Mouse (Mus musculus): ENCODE data around the gene Aimp2. TPM values are rescaled to one million over a fixed set of nuclear protein-coding genes. Genes with fewer than 3 reads are reported as not detected.

Aimp2 gene
- 92.4 and 94.6 TPM in 2 replicates for polyA plus RNA-seq (2015; fragmentation: Nextera tagmentation; extraction: Ambion mirVana)

GRCm38 (mm10) chr5:143909417-143910400, at the start of gene Aimp2, which contains the start of gene Pms2:
Aimp2 (minus strand) TSS chr5:143909847.
Pms2 (plus strand) TSS chr5:143909964.
- Histone ChIP-seq H3K27me3 (replicated peaks; ENCODE audit: control insufficient read depth, insufficient read depth, low read length) (no peaks in the 10 kb centered on the region), H3K27ac (ENCODE audit: low read depth, low read length) (peak within 1 kb of the TSS; percentile 88), H3K4me1 (ENCODE audit: control insufficient read depth, insufficient read depth, low read depth, low read length) (peaks cover 24% of the 10 kb centered on the region), H3K4me3 (ENCODE audit: low read length) (peak within 1 kb of the TSS; percentile 81), H3K9me3 (ENCODE audit: control insufficient read depth, low read length) (no peaks in the 10 kb centered on the region), H3K36me3 (ENCODE audit: control insufficient read depth, insufficient read depth, low read length) (peaks cover 4% of the 10 kb centered on the region; the same call in 1 of the 2 replicates), H3K4me2 (ENCODE audit: low read length) (peak within 1 kb of the TSS; percentile 85), H3K9ac (ENCODE audit: low read depth, low read length) (peak within 1 kb of the TSS; percentile 73)
- under 1% methylated on average over 69 of the region's 70 CpGs for WGBS
- ATAC-seq: peak; percentile 99

- 96% methylated on average over 6 of the region's 6 CpGs for WGBS
- peaks cover 5% of the 10 kb centered on the region; the same call in 1 of the 2 replicates for H3K36me3 ChIP-seq (ENCODE audit: control insufficient read depth, insufficient read depth, low read length)
- no peak overlapping the region for H3K4me3 ChIP-seq (ENCODE audit: low read length)
- H3K9me3 ChIP-seq (ENCODE audit: control insufficient read depth, low read length): no peaks in the 10 kb centered on the region; the same call in 1 of the 2 replicates
- ATAC-seq: no peak
- H3K27me3 ChIP-seq (replicated peaks; ENCODE audit: control insufficient read depth, insufficient read depth, low read length): no peaks in the 10 kb centered on the region
- no peak overlapping the region for H3K27ac ChIP-seq (ENCODE audit: low read depth, low read length)
- H3K4me2 ChIP-seq (ENCODE audit: low read length): no peak overlapping the region
- H3K9ac ChIP-seq (ENCODE audit: low read depth, low read length): no peak overlapping the region
- H3K4me1 ChIP-seq (ENCODE audit: control insufficient read depth, insufficient read depth, low read depth, low read length): no peaks in the 10 kb centered on the region
These were observed 47.5 kb upstream of the Aimp2 start for GRCm38 (mm10) chr5:143957101-143957500.

- H3K27ac ChIP-seq (ENCODE audit: low read depth, low read length): no peak overlapping the region
- no peak overlapping the region for H3K9ac ChIP-seq (ENCODE audit: low read depth, low read length)
- H3K4me3 ChIP-seq (ENCODE audit: low read length): no peak overlapping the region
- H3K27me3 ChIP-seq (replicated peaks; ENCODE audit: control insufficient read depth, insufficient read depth, low read length): no peaks in the 10 kb centered on the region
- ATAC-seq: no peak
- no peak overlapping the region for H3K4me2 ChIP-seq (ENCODE audit: low read length)
- no peaks in the 10 kb centered on the region for H3K9me3 ChIP-seq (ENCODE audit: control insufficient read depth, low read length)
- H3K4me1 ChIP-seq (ENCODE audit: control insufficient read depth, insufficient read depth, low read depth, low read length): no peaks in the 10 kb centered on the region
- 52% methylated on average over 5 of the region's 5 CpGs for WGBS
- H3K36me3 ChIP-seq (ENCODE audit: control insufficient read depth, insufficient read depth, low read length): no peaks in the 10 kb centered on the region
These were observed 40.4 kb upstream of the Aimp2 start for GRCm38 (mm10) chr5:143950016-143950415.

DNA sequence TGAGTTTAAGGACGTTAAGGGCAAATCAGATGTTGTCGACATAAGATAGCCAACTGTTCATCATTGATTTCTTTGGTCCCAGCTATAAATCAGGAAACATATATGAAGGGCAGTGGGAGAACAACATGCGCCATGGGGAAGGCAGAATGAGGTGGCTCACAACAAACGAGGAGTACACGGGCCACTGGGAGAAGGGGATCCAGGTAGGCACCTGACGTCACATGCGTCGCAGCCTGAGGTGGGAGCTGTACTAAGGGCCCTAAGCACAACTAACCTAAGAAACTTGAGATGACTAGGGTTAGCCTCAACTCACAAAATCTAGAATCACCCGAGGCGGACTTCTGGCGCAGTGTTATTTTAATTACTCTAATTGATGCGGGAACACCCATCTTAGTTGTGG, 38.7 kb upstream of the Aimp2 start:
- no peaks in the 10 kb centered on the region for H3K27me3 ChIP-seq (replicated peaks; ENCODE audit: control insufficient read depth, insufficient read depth, low read length)
- no peak overlapping the region for H3K4me2 ChIP-seq (ENCODE audit: low read length)
- no peak overlapping the region for H3K9ac ChIP-seq (ENCODE audit: low read depth, low read length)
- no peak overlapping the region for H3K4me3 ChIP-seq (ENCODE audit: low read length)
- H3K9me3 ChIP-seq (ENCODE audit: control insufficient read depth, low read length): peaks cover 3% of the 10 kb centered on the region; the same call in 1 of the 2 replicates
- no peaks in the 10 kb centered on the region for H3K4me1 ChIP-seq (ENCODE audit: control insufficient read depth, insufficient read depth, low read depth, low read length)
- no peaks in the 10 kb centered on the region for H3K36me3 ChIP-seq (ENCODE audit: control insufficient read depth, insufficient read depth, low read length)
- ATAC-seq: no peak
- no peak overlapping the region for H3K27ac ChIP-seq (ENCODE audit: low read depth, low read length)
- 90% methylated on average over 12 of the region's 12 CpGs for WGBS

DNA sequence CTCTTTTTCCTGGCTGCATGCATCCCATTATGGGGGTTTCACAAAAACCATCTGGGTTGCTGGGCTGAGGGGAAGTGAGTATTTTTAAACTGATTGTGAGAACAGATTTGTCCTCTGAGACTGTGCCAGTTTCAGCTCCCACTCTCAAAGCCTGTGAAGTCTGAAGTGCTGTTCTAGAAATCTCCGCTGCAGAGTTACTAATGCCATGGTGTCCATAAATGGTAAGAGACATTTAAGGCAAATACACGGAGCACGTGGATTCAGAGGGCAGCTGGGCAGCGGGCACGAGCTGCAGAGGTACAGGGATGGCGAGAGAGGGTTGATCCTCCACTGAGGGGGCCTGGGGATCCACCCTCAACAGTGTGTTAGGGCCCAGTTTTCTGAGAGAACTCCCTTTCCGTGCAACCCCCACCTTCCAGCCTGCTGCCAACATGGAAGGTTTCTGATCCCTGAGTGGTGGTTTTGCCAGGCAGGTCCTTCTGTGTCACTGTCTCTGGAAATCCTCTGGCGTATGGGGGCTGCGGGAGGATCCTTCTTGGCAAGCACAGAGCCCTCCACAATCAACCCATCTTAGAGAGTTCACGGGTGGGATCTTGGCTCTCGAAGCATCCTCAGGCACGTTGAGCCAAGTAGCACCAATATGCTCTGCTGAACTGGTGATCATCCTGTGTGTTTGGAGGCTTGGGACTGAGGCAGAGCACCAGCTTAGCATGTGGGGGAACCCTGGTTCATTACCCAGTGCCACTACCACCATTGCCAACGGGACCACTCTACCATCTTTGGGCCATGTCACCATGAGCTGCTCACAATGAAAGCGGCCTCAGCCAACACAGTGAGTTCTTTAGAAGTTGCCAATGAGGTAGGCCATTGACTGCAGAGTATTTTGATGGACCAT, 33.8 kb upstream of the Aimp2 start:
- no peaks in the 10 kb centered on the region for H3K36me3 ChIP-seq (ENCODE audit: control insufficient read depth, insufficient read depth, low read length)
- H3K9me3 ChIP-seq (ENCODE audit: control insufficient read depth, low read length): peaks cover 3% of the 10 kb centered on the region; the same call in 1 of the 2 replicates
- no peaks in the 10 kb centered on the region for H3K27me3 ChIP-seq (replicated peaks; ENCODE audit: control insufficient read depth, insufficient read depth, low read length)
- H3K4me2 ChIP-seq (ENCODE audit: low read length): no peak overlapping the region
- no peak overlapping the region for H3K4me3 ChIP-seq (ENCODE audit: low read length)
- ATAC-seq: no peak
- H3K27ac ChIP-seq (ENCODE audit: low read depth, low read length): no peak overlapping the region
- H3K9ac ChIP-seq (ENCODE audit: low read depth, low read length): no peak overlapping the region
- H3K4me1 ChIP-seq (ENCODE audit: control insufficient read depth, insufficient read depth, low read depth, low read length): no peaks in the 10 kb centered on the region
- WGBS: 90% methylated on average over 14 of the region's 14 CpGs

DNA sequence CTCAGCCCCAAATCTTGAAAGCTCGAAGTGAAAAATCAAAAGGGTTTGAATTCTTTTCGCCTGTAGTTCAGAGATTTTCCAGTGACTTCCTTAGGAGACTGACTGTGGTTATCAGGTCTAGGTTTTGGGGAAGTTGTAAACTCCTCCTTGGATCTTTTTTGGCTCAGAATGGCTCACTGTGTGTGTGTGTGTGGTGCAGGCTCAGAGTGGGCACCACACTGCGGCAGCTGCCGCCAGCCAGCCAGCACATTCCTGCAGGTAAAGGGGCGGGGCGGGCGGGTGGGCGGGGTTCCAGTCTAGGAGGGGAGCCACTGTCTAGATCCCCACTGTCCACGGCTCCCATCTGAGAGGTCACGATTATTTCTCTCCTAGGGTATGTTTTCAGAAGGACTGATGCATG, 31.9 kb upstream of the Aimp2 start:
- Histone ChIP-seq H3K9me3 (ENCODE audit: control insufficient read depth, low read length) (peaks cover 3% of the 10 kb centered on the region; the same call in 1 of the 2 replicates), H3K36me3 (ENCODE audit: control insufficient read depth, insufficient read depth, low read length) (no peaks in the 10 kb centered on the region), H3K4me2 (ENCODE audit: low read length) (no peak overlapping the region), H3K4me3 (ENCODE audit: low read length) (no peak overlapping the region), H3K27me3 (replicated peaks; ENCODE audit: control insufficient read depth, insufficient read depth, low read length) (no peaks in the 10 kb centered on the region), H3K9ac (ENCODE audit: low read depth, low read length) (no peak overlapping the region), H3K27ac (ENCODE audit: low read depth, low read length) (no peak overlapping the region), H3K4me1 (ENCODE audit: control insufficient read depth, insufficient read depth, low read depth, low read length) (no peaks in the 10 kb centered on the region)
- WGBS: 23% methylated on average over 10 of the region's 10 CpGs
- ATAC-seq: no peak

DNA sequence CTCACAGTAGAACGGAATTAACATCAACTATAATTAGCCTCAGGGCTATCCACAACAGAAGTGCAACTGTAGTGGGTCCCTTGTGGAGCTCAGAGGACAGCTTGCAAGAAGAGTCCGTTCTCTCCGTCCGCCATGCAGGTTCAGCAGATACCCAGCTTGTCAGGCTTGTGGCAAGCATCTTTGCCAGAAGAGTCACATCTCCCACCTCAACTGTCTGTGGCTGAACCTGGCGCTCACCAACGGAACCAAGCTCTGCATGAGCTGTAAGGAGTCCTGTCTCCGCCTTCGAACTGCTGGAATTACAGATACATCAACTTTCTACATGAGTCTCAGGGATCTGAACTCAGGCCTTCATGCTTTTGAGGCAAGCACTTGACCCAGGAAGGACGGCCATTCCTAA, 26.5 kb upstream of the Aimp2 start:
- H3K4me2 ChIP-seq (ENCODE audit: low read length): no peak overlapping the region
- H3K27ac ChIP-seq (ENCODE audit: low read depth, low read length): no peak overlapping the region
- H3K9me3 ChIP-seq (ENCODE audit: control insufficient read depth, low read length): no peaks in the 10 kb centered on the region
- peaks cover 7% of the 10 kb centered on the region; the same call in 1 of the 2 replicates for H3K36me3 ChIP-seq (ENCODE audit: control insufficient read depth, insufficient read depth, low read length)
- H3K9ac ChIP-seq (ENCODE audit: low read depth, low read length): no peak overlapping the region
- H3K4me3 ChIP-seq (ENCODE audit: low read length): no peak overlapping the region
- no peaks in the 10 kb centered on the region for H3K4me1 ChIP-seq (ENCODE audit: control insufficient read depth, insufficient read depth, low read depth, low read length)
- ATAC-seq: no peak
- 88% methylated on average over 9 of the region's 9 CpGs for WGBS
- no peaks in the 10 kb centered on the region for H3K27me3 ChIP-seq (replicated peaks; ENCODE audit: control insufficient read depth, insufficient read depth, low read length)

GRCm38 (mm10) chr5:143933875-143934274, 24.2 kb upstream of the Aimp2 start:
- no peaks in the 10 kb centered on the region for H3K9me3 ChIP-seq (ENCODE audit: control insufficient read depth, low read length)
- peaks cover 19% of the 10 kb centered on the region for H3K36me3 ChIP-seq (ENCODE audit: control insufficient read depth, insufficient read depth, low read length)
- H3K4me3 ChIP-seq (ENCODE audit: low read length): no peak overlapping the region
- no peak overlapping the region for H3K4me2 ChIP-seq (ENCODE audit: low read length)
- H3K9ac ChIP-seq (ENCODE audit: low read depth, low read length): no peak overlapping the region
- no peaks in the 10 kb centered on the region for H3K27me3 ChIP-seq (replicated peaks; ENCODE audit: control insufficient read depth, insufficient read depth, low read length)
- no peak overlapping the region for H3K27ac ChIP-seq (ENCODE audit: low read depth, low read length)
- 100% methylated on average over 1 of the region's 1 CpGs for WGBS
- ATAC-seq: no peak
- no peaks in the 10 kb centered on the region for H3K4me1 ChIP-seq (ENCODE audit: control insufficient read depth, insufficient read depth, low read depth, low read length)

Measured in hindbrain, embryonic 16.5 days (tissue).